Mouse (Mus musculus) right cerebral cortex, postnatal 25 days (tissue): ENCODE data around the gene Sparc.

Experiments used
- DNase-seq: peaks from one replicate; pipeline ENCODE4 v3.0.0; 2022

The Sparc gene

GRCm38 (mm10) chr11:55422978-55423377 lies at the start of gene Sparc:
Gene Sparc, minus strand, starts transcription at chr11:55423183.
- DNase-seq: no peak

- no peak for DNase-seq
Measured at GRCm38 (mm10) chr11:55471467-55471866, 48.5 kb upstream of the Sparc start.

GRCm38 (mm10) chr11:55470761-55471160 lies 47.8 kb upstream of the Sparc start:
- DNase-seq: no peak

GRCm38 (mm10) chr11:55469923-55470691 lies 47.1 kb upstream of the Sparc start:
- DNase-seq: no peak

- peak; percentile 100 for DNase-seq
Measured at GRCm38 (mm10) chr11:55469048-55469843, 46.3 kb upstream of the Sparc start, which contains the start of gene G3bp1. Gene G3bp1, plus strand, starts transcription at chr11:55469685.

GRCm38 (mm10) chr11:55468611-55469047 lies 45.6 kb upstream of the Sparc start:
- DNase-seq: no peak

GRCm38 (mm10) chr11:55468012-55468411 lies 45.0 kb upstream of the Sparc start:
- DNase-seq: no peak

- no peak for DNase-seq
Measured at GRCm38 (mm10) chr11:55465177-55465576, 42.2 kb upstream of the Sparc start.

GRCm38 (mm10) chr11:55464707-55465106 lies 41.7 kb upstream of the Sparc start:
- no peak for DNase-seq

- DNase-seq: no peak
Measured at GRCm38 (mm10) chr11:55462149-55462548, 39.2 kb upstream of the Sparc start.

GRCm38 (mm10) chr11:55461019-55461645 lies 38.1 kb upstream of the Sparc start, which contains the start of gene Atox1:
Gene Atox1, minus strand, starts transcription at chr11:55461239.
- peak; percentile 93 for DNase-seq

GRCm38 (mm10) chr11:55460559-55461018 lies 37.6 kb upstream of the Sparc start:
- no peak for DNase-seq

- DNase-seq: no peak
Measured at GRCm38 (mm10) chr11:55459850-55460558, 37.0 kb upstream of the Sparc start.

GRCm38 (mm10) chr11:55458501-55458900 lies 35.5 kb upstream of the Sparc start:
- no peak for DNase-seq

- DNase-seq: no peak
Measured at GRCm38 (mm10) chr11:55455166-55455565, 32.2 kb upstream of the Sparc start.

- DNase-seq: no peak
Measured at GRCm38 (mm10) chr11:55453640-55454039, 30.7 kb upstream of the Sparc start.

- DNase-seq: no peak
Measured at GRCm38 (mm10) chr11:55450311-55450710, 27.3 kb upstream of the Sparc start.

- no peak for DNase-seq
Measured at GRCm38 (mm10) chr11:55449531-55449930, 26.5 kb upstream of the Sparc start.

- DNase-seq: peak; percentile 71
Measured at GRCm38 (mm10) chr11:55446579-55446978, 23.6 kb upstream of the Sparc start.

GRCm38 (mm10) chr11:55444772-55445171 lies 21.8 kb upstream of the Sparc start:
- DNase-seq: no peak

GRCm38 (mm10) chr11:55439718-55440117 lies 16.7 kb upstream of the Sparc start:
- no peak for DNase-seq

GRCm38 (mm10) chr11:55438031-55438430 lies 15.0 kb upstream of the Sparc start:
- no peak for DNase-seq

- DNase-seq: no peak
Measured at GRCm38 (mm10) chr11:55436089-55436488, 13.1 kb upstream of the Sparc start.
